Mouse (Mus musculus) right cerebral cortex, adult 2 months (tissue): ENCODE results near the gene Eif5.

Source experiments
- DNase-seq, 2 experiments: peaks; one replicate each; pipeline ENCODE4 v3.0.0; 2021 to 2022; ENCODE audit warnings: low spot score in 2 of 2

The Eif5 gene

GRCm38 (mm10) chr12:111563076-111563629 lies 25.3 kb downstream of the Eif5 start:
- DNase-seq, result no peak

GRCm38 (mm10) chr12:111565363-111565762 lies 27.5 kb downstream of the Eif5 start:
- DNase-seq, result no peak

GRCm38 (mm10) chr12:111568836-111569235 lies 31.0 kb downstream of the Eif5 start:
- no peak for DNase-seq

- no peak for DNase-seq
Observed at GRCm38 (mm10) chr12:111572406-111572805, 34.6 kb downstream of the Eif5 start.

- DNase-seq, result no peak
Observed at GRCm38 (mm10) chr12:111573315-111573714, 35.5 kb downstream of the Eif5 start.

- DNase-seq, result peak; percentile 96
Observed at GRCm38 (mm10) chr12:111574074-111574886, 36.5 kb downstream of the Eif5 start, which contains the start of gene Mark3. Gene Mark3, plus strand, starts transcription at chr12:111574523.

GRCm38 (mm10) chr12:111574887-111575838 lies 37.3 kb downstream of the Eif5 start:
- DNase-seq, result peak in 1 of 2 experiments; percentile 44

- DNase-seq, result no peak
Observed at GRCm38 (mm10) chr12:111583058-111583457, 45.2 kb downstream of the Eif5 start.

GRCm38 (mm10) chr12:111584401-111584800 lies 46.6 kb downstream of the Eif5 start:
- no peak for DNase-seq

- no peak for DNase-seq
Observed at GRCm38 (mm10) chr12:111587252-111587651, 49.4 kb downstream of the Eif5 start.

- no peak for DNase-seq
Observed at GRCm38 (mm10) chr12:111592407-111593021, 54.7 kb downstream of the Eif5 start.

- no peak for DNase-seq
Observed at GRCm38 (mm10) chr12:111593775-111594174, 56.0 kb downstream of the Eif5 start.
